Mouse (Mus musculus) intestine, embryonic 15.5 days (tissue): ENCODE data around the gene Slc16a3. TPM values are rescaled to one million over a fixed set of nuclear protein-coding genes. Genes with fewer than 3 reads are reported as not detected.
A peak's percentile ranks its signal among the peaks of the same experiment; 100 is the strongest.

Experiments used
- ATAC-seq: fragments of 200-750 bp; cut with Nextera tagmentation; 2 replicates; pipeline ENCODE4 v1.8.0; 2017; ENCODE audit warnings: moderate TSS enrichment, moderate library complexity
- H3K27ac ChIP-seq: fragments of 300-500 bp; sonication (generic); 2 replicates; pipeline ENCODE4 v1.5.1; 2015; ENCODE audit warnings: mild to moderate bottlenecking, inconsistent platforms
- H3K27me3 ChIP-seq: fragments of 300-500 bp; sonication (generic); replicated peaks from 2 replicates; pipeline ENCODE4 v1.6.1; 2015; ENCODE audit warnings: inconsistent platforms
- H3K36me3 ChIP-seq: fragments of 300-500 bp; sonication (generic); 2 replicates; pipeline ENCODE4 v1.6.1; 2015; ENCODE audit warnings: inconsistent platforms
- H3K4me1 ChIP-seq: fragments of 300-500 bp; sonication (generic); replicated peaks from 2 replicates; pipeline ENCODE4 v1.6.1; 2015; ENCODE audit warnings: inconsistent platforms
- H3K4me2 ChIP-seq: fragments of 300-500 bp; sonication (generic); replicated peaks from 2 replicates; pipeline ENCODE4 v1.6.1; 2015; ENCODE audit warnings: mild to moderate bottlenecking, inconsistent platforms
- H3K4me3 ChIP-seq: fragments of 300-500 bp; sonication (generic); replicated peaks from 2 replicates; pipeline ENCODE4 v1.5.1; 2015; ENCODE audit warnings: inconsistent platforms
- H3K9ac ChIP-seq: fragments of 300-500 bp; sonication (generic); 2 replicates; pipeline ENCODE4 v1.6.1; 2015; ENCODE audit warnings: inconsistent platforms
- H3K9me3 ChIP-seq: fragments of 300-500 bp; sonication (generic); 2 replicates; pipeline ENCODE4 v1.6.1; 2016; ENCODE audit warnings: inconsistent platforms
- WGBS: fragments of 180-500 bp; shearing (Covaris S2); methylation state at CpG from one replicate; pipeline ENCODE4 v1.1.7; 2015; 5-methylcytosine and 5-hydroxymethylcytosine counted together
- polyA plus RNA-seq: library from polyadenylated mRNA; unstranded; fragments of >200 nt; fragmentation: Nextera tagmentation; extraction: Ambion mirVana; gene quantifications from 2 replicates; pipeline ENCODE4 v1.2.1, GENCODE M21; 2015

Slc16a3 gene
- 84.8 and 96.2 TPM in 2 replicates for polyA plus RNA-seq

GRCm38 (mm10) chr11:120948328-120948727 lies at the start of gene Slc16a3:
Slc16a3 (plus strand) TSS chr11:120948480.
- peak within 1 kb of the TSS; percentile 83 for H3K4me2 ChIP-seq
- H3K4me1 ChIP-seq, result peaks cover 29% of the 10 kb centered on the region
- H3K4me3 ChIP-seq, result peak within 1 kb of the TSS; percentile 53
- WGBS, result 24% methylated on average over 12 of the region's 12 CpGs
- no peaks in the 10 kb centered on the region for H3K9me3 ChIP-seq
- H3K27me3 ChIP-seq, result no peaks in the 10 kb centered on the region
- H3K9ac ChIP-seq, result peak within 1 kb of the TSS; percentile 60
- peak; percentile 37 for ATAC-seq
- H3K27ac ChIP-seq, result peak within 1 kb of the TSS; percentile 73
- no peaks in the 10 kb centered on the region for H3K36me3 ChIP-seq

DNA sequence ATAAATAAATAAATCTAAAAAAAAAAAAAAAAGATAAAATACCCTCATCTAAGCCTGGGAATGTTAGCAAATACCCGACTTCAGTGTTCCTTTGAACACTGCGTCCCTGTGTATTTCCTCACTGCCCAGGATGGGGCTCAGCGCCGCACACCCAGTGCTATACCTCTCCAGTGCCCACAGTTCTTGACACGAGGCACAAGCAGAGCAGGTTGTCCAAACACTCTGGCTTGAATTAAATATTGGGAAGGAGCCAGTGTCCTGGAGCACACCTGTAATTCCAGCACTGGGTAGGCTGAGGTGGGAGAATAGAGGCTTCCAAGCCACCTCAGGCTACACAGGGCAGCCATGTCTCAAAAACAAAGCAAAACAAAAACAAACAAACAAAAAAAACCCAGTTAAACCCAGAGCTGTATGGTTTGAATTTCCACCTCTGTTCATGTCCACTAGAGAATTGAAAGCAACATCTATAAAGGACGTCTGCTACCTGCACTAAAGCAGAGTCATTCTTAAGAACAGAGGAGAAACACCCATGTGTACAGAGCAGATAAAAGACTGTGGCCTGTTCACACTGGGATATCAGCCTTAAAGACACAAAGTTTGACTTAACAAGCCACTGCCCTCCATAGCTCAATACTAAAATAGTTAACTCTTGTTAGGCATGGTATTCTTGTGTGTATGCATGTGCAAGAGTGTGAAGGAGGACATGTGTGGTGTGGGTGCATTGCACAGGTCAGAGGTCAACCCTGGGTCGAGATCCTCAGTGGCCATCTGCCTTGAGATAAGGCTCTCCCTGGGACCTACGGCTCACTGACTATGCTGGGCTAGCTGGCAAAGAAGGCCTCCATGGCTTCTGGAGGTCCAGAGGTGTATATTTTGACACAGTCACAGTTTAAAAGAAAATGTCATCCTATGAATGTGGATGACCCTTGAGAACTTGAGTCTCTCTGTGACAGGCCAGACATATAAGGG lies 47.7 kb upstream of the Slc16a3 start:
- Histone ChIP-seq H3K36me3 (no peaks in the 10 kb centered on the region), H3K27me3 (no peaks in the 10 kb centered on the region), H3K9ac (no peak overlapping the region), H3K9me3 (no peaks in the 10 kb centered on the region), H3K27ac (no peak overlapping the region), H3K4me1 (peaks cover 8% of the 10 kb centered on the region), H3K4me3 (no peak overlapping the region), H3K4me2 (no peak overlapping the region)
- 77% methylated on average over 8 of the region's 8 CpGs for WGBS
- no peak for ATAC-seq

DNA sequence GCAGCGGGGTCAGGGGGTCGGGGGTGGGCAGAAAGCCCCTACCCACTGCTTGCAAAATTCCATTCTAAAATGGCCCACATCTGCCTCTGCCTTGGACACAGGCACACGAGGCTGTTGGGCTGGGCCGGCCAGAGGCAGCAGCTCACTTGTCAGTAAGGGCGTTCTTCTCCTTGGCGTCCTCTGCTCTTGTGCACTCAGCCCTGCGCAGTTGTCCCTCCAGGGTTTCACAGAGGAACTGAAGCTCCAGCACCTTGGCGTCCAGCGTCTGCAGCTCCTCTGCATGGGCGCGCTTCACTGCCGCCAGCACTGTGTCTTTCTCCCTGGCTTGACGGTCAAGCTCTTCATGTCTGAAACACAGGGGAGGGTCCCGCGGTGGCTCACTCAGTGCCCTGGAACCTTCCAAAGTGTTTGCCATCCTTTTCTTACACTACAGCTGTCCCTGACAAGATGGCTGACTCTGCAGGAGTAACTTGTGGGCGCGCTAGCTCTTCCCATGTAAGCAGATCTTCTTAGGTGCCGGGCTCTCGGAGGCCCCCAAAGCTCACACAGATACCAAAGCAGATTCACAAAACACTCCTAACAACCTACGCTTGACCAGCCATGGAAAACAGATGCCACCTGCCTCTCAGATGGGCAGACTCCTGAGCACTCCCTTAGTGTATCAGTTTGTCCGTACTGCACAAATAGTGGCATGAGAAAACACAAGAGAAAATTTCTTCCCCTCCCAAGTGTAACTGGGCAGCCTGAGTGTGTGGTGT lies 46.4 kb upstream of the Slc16a3 start:
- 79% methylated on average over 21 of the region's 21 CpGs for WGBS
- ATAC-seq, result no peak; the same call in 1 of the 2 replicates
- Histone ChIP-seq H3K36me3 (no peaks in the 10 kb centered on the region), H3K27me3 (no peaks in the 10 kb centered on the region), H3K27ac (peak overlapping the region; percentile 77), H3K9me3 (no peaks in the 10 kb centered on the region), H3K4me2 (peak overlapping the region; percentile 9), H3K4me1 (peaks cover 8% of the 10 kb centered on the region), H3K4me3 (no peak overlapping the region), H3K9ac (0 out of 2 replicates have a peak overlapping the region, but pooled peaks have one; percentile 3)

DNA sequence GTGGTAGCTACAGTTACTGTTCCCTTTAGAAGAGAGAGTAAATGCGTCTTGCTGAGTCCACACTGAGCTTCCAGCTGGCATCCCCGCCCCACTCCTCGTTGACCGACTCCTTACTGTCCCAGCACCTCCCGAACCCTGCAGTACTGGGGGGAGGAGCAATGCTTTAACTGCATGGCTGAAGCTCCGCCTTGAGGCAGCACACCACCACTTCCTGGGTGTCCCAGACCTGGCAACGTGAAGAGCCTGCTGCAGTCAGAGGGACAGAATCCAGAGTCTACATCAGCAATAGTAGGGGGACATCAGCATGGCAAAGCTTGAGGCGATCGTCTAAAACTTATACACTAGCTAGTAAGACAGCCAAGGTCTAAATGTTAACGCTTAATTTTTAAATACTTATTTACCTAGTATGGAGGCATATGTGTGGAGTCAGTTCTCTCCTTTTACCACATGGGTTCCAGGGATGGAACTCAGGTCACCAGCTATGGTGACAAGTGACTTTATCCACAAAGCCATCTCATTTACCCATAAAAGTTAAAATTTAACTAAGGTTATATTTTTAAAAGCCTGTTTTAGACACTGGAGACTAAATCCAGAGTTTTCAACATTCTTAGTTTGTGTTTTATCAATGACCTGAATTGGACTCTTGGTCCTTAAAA lies 45.7 kb upstream of the Slc16a3 start:
- peak; percentile 88 for ATAC-seq
- peak overlapping the region; percentile 77 for H3K27ac ChIP-seq
- WGBS, result 36% methylated on average over 10 of the region's 10 CpGs

GRCm38 (mm10) chr11:120903159-120903850 lies 45.0 kb upstream of the Slc16a3 start:
- Histone ChIP-seq H3K36me3 (no peaks in the 10 kb centered on the region; the same call in 1 of the 2 replicates), H3K9ac (no peak overlapping the region), H3K9me3 (no peaks in the 10 kb centered on the region), H3K4me2 (peak overlapping the region; percentile 33), H3K4me1 (peaks cover 8% of the 10 kb centered on the region), H3K27ac (peak overlapping the region; percentile 68), H3K4me3 (no peak overlapping the region), H3K27me3 (no peaks in the 10 kb centered on the region)
- 59% methylated on average over 24 of the region's 24 CpGs for WGBS
- ATAC-seq, result peak; percentile 37

More for the DNA sequence above, 45.7 kb upstream of the Slc16a3 start:
- H3K4me1 ChIP-seq, result peaks cover 8% of the 10 kb centered on the region
- peak overlapping the region; percentile 33 for H3K4me2 ChIP-seq
- H3K9me3 ChIP-seq, result no peaks in the 10 kb centered on the region
- 0 out of 2 replicates have a peak overlapping the region, but pooled peaks have one; percentile 3 for H3K9ac ChIP-seq
- H3K4me3 ChIP-seq, result no peak overlapping the region
- H3K27me3 ChIP-seq, result no peaks in the 10 kb centered on the region
- H3K36me3 ChIP-seq, result no peaks in the 10 kb centered on the region; the same call in 1 of the 2 replicates

DNA sequence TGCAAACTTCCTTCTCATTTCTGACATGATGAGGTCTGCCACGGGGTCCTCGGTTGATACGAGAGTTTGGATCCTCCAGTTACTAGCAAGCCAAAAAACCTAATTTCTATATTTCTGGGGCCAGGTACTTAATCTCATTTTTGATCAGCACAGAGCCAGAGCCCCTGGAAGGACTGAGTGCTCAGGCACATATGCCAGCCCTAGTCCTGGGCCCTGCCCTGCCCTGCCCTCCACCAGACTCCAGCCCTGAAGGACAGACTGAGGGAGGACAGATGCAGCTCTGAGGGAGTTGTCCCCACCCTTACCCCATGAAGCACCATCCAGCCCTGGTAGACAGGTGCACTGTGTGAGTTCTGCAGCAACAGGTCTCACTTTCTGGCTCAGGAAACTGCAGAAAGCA lies 43.7 kb upstream of the Slc16a3 start:
- no peaks in the 10 kb centered on the region for H3K27me3 ChIP-seq
- no peak overlapping the region for H3K4me3 ChIP-seq
- no peak overlapping the region for H3K4me2 ChIP-seq
- H3K9ac ChIP-seq, result no peak overlapping the region
- no peak overlapping the region for H3K27ac ChIP-seq
- H3K36me3 ChIP-seq, result no peaks in the 10 kb centered on the region; the same call in 1 of the 2 replicates
- WGBS, result 96% methylated on average over 3 of the region's 3 CpGs
- peaks cover 8% of the 10 kb centered on the region for H3K4me1 ChIP-seq
- H3K9me3 ChIP-seq, result no peaks in the 10 kb centered on the region
- no peak for ATAC-seq

DNA sequence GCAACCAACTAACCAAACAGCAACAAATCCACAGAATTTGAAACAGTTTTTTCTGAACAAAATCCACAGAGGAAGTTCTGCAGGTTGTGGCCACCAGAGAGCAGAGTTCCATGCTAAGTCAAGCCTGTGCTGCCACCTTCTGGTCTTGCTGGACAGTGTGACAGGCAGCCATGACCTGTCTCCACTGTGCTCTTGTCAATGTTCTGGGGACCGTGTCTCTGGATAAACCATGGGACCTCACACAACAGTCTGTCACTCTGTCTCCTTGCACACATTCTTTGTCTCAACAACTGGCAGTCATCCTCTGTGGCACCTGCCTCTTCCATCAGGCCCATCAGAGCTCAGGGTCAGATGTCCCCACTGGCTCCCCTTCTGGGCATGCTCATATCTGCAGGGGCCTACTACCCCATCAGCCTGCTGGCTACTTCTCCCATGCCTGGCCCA lies 42.8 kb upstream of the Slc16a3 start:
- H3K36me3 ChIP-seq, result no peaks in the 10 kb centered on the region; the same call in 1 of the 2 replicates
- peak; percentile 72 for ATAC-seq
- H3K27ac ChIP-seq, result no peak overlapping the region
- H3K4me2 ChIP-seq, result no peak overlapping the region
- H3K9me3 ChIP-seq, result no peaks in the 10 kb centered on the region
- H3K9ac ChIP-seq, result no peak overlapping the region
- no peaks in the 10 kb centered on the region for H3K27me3 ChIP-seq
- peaks cover 8% of the 10 kb centered on the region for H3K4me1 ChIP-seq
- H3K4me3 ChIP-seq, result no peak overlapping the region
- WGBS, result 23% methylated on average over 1 of the region's 1 CpGs

GRCm38 (mm10) chr11:120913796-120914195 lies 34.5 kb upstream of the Slc16a3 start:
- no peak overlapping the region for H3K4me3 ChIP-seq
- 96% methylated on average over 4 of the region's 4 CpGs for WGBS
- H3K9me3 ChIP-seq, result no peaks in the 10 kb centered on the region
- H3K27ac ChIP-seq, result no peak overlapping the region
- ATAC-seq, result no peak
- no peaks in the 10 kb centered on the region for H3K4me1 ChIP-seq
- no peaks in the 10 kb centered on the region; the same call in 1 of the 2 replicates for H3K36me3 ChIP-seq
- no peak overlapping the region for H3K9ac ChIP-seq
- no peak overlapping the region for H3K4me2 ChIP-seq
- no peaks in the 10 kb centered on the region for H3K27me3 ChIP-seq

DNA sequence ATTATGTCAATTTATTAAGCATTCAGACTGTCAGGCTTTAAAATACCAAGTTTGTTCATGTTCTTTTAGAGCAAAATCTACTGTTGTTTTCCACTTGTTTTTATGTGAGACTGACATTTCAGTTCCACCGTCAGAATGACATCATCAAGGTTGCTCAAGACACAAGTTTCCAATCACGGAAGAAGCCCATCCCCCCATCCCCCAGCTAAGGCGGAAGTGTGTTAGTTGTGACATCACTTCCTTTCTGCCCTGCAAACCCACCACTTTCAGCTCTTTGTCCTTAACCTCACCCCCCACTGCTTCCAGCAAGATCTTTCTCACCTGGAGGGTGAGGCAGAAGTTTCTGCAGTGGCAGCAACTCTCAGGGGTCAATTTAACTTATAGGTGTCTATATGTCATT lies 31.8 kb upstream of the Slc16a3 start:
- Histone ChIP-seq H3K9ac (no peak overlapping the region), H3K4me1 (no peaks in the 10 kb centered on the region), H3K4me2 (no peak overlapping the region), H3K27ac (no peak overlapping the region), H3K9me3 (no peaks in the 10 kb centered on the region), H3K4me3 (no peak overlapping the region), H3K27me3 (no peaks in the 10 kb centered on the region), H3K36me3 (peaks cover 6% of the 10 kb centered on the region)
- ATAC-seq, result no peak
- 70% methylated on average over 3 of the region's 3 CpGs for WGBS

DNA sequence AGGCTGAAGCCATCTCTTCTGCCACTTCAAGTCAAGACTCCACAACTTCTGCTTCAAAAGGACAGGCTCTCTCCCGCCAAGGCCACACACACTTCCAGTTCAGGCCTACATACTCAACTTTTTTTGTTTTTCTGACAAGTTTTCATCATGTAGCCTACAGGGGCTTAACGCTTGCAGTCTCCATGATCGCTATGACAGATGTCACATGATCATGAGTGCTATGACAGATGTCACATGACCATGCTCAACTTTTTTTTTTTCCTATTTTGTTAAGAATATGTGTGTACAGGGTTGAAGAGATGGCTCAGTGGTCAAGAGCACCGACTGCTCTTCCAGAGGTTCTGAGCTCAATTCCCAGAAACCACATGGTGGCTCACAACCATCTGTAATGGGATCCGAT lies 30.5 kb upstream of the Slc16a3 start:
- Histone ChIP-seq H3K4me1 (no peaks in the 10 kb centered on the region), H3K9me3 (no peaks in the 10 kb centered on the region), H3K27me3 (no peaks in the 10 kb centered on the region), H3K27ac (no peak overlapping the region), H3K4me2 (no peak overlapping the region), H3K9ac (no peak overlapping the region), H3K36me3 (peaks cover 9% of the 10 kb centered on the region), H3K4me3 (no peak overlapping the region)
- WGBS, result 95% methylated on average over 5 of the region's 5 CpGs
- ATAC-seq, result no peak

- no peak overlapping the region for H3K27ac ChIP-seq
- no peak overlapping the region for H3K9ac ChIP-seq
- 89% methylated on average over 3 of the region's 3 CpGs for WGBS
- ATAC-seq, result no peak
- H3K4me1 ChIP-seq, result no peaks in the 10 kb centered on the region
- H3K4me2 ChIP-seq, result no peak overlapping the region
- H3K9me3 ChIP-seq, result no peaks in the 10 kb centered on the region
- peaks cover 9% of the 10 kb centered on the region for H3K36me3 ChIP-seq
- H3K27me3 ChIP-seq, result no peaks in the 10 kb centered on the region
- no peak overlapping the region for H3K4me3 ChIP-seq
Measured at GRCm38 (mm10) chr11:120922528-120922927, 25.8 kb upstream of the Slc16a3 start.
